Mouse (Mus musculus) myocyte (in vitro differentiated cells): ENCODE results near the gene Uap1l1. TPM values are rescaled to one million over a fixed set of nuclear protein-coding genes. Genes with fewer than 3 reads are reported as not detected.

Experiments
- H3K27me3 ChIP-seq: one replicate; pipeline ENCODE4 v1.6.1; 2011; ENCODE audit not compliant: control insufficient read depth, insufficient read depth, insufficient read length
- H3K36me3 ChIP-seq: one replicate; pipeline ENCODE4 v1.6.1; 2011; ENCODE audit not compliant: control insufficient read depth, insufficient read depth
- H3K4me2 ChIP-seq: one replicate; pipeline ENCODE4 v1.6.1; 2011; ENCODE audit warnings: low read depth, control low read depth
- H3K4me3 ChIP-seq: one replicate; pipeline ENCODE4 v1.5.1; 2011; ENCODE audit warnings: mild to moderate bottlenecking, control low read depth, moderate library complexity
- H3K79me2 ChIP-seq: one replicate; pipeline ENCODE4 v1.6.1; 2011; ENCODE audit not compliant: control insufficient read depth, insufficient read depth
- H3ac ChIP-seq: one replicate; pipeline ENCODE4 v1.6.1; 2011; ENCODE audit not compliant: control insufficient read depth, insufficient read length
- CEBPB ChIP-seq: IDR thresholded peaks from 2 replicates; pipeline ENCODE4 v1.6.1; 2011; ENCODE audit warnings: mild to moderate bottlenecking, moderate library complexity; ENCODE audit not compliant: poor library complexity, insufficient read depth, severe bottlenecking
- E2F4 ChIP-seq: IDR thresholded peaks from one replicate; pipeline ENCODE4 v1.6.1; 2011; ENCODE audit warnings: mild to moderate bottlenecking, control low read depth, moderate library complexity; ENCODE audit not compliant: insufficient read depth
- MAX ChIP-seq: IDR thresholded peaks from one replicate; pipeline ENCODE4 v1.6.1; 2011; ENCODE audit warnings: low read depth, mild to moderate bottlenecking, control low read depth
- MYOD1 ChIP-seq, 3 experiments: IDR thresholded peaks; one replicate each; pipeline ENCODE4 v1.6.1; 2011; ENCODE audit warnings: control low read depth in 2 of 3, low read depth in 2 of 3, mild to moderate bottlenecking in 2 of 3, moderate library complexity in 1 of 3; ENCODE audit not compliant: insufficient read length in 2 of 3, control insufficient read depth in 1 of 3
- MYOG ChIP-seq, 3 experiments: IDR thresholded peaks; one replicate each; pipeline ENCODE4 v1.6.1; 2011; ENCODE audit warnings: control low read depth in 2 of 3, low read depth in 2 of 3, mild to moderate bottlenecking in 2 of 3; ENCODE audit not compliant: insufficient read length in 2 of 3, control insufficient read depth in 1 of 3, insufficient read depth in 1 of 3
- POLR2A ChIP-seq: IDR thresholded peaks from one replicate; pipeline ENCODE4 v1.6.1; 2011; ENCODE audit warnings: low read depth, mild to moderate bottlenecking, control low read depth, moderate library complexity; ENCODE audit not compliant: insufficient read length
- POLR2AphosphoS2 ChIP-seq: IDR thresholded peaks from one replicate; pipeline ENCODE4 v1.6.1; 2011; ENCODE audit warnings: low read depth, control low read depth; ENCODE audit not compliant: insufficient read length
- REST ChIP-seq: IDR thresholded peaks from one replicate; pipeline ENCODE4 v1.6.1; 2011; ENCODE audit warnings: mild to moderate bottlenecking, control low read depth, moderate library complexity; ENCODE audit not compliant: insufficient read depth, insufficient read length
- SRF ChIP-seq: IDR thresholded peaks from one replicate; pipeline ENCODE4 v1.6.1; 2011; ENCODE audit warnings: low read depth; ENCODE audit not compliant: control insufficient read depth, insufficient read length
- TCF12 ChIP-seq: IDR thresholded peaks from one replicate; pipeline ENCODE4 v1.6.1; 2011; ENCODE audit warnings: mild to moderate bottlenecking, control low read depth; ENCODE audit not compliant: poor library complexity, insufficient read depth, severe bottlenecking
- TCF3 ChIP-seq: IDR thresholded peaks from one replicate; pipeline ENCODE4 v1.6.1; 2011; ENCODE audit warnings: low read depth, control low read depth; ENCODE audit not compliant: insufficient read length
- USF1 ChIP-seq: IDR thresholded peaks from one replicate; pipeline ENCODE4 v1.6.1; 2011; ENCODE audit warnings: low read depth, mild to moderate bottlenecking, control low read depth, moderate library complexity
- polyA plus RNA-seq: library from polyadenylated mRNA; unstranded; fragments of >200 nt; fragmentation: generic; extraction: Trizol; gene quantifications from one replicate; pipeline ENCODE4 v1.2.1, GENCODE M21; 2012; ENCODE audit warnings: missing spikeins

Gene Uap1l1
- polyA plus RNA-seq, 1 experiment: 68.3 TPM

DNA sequence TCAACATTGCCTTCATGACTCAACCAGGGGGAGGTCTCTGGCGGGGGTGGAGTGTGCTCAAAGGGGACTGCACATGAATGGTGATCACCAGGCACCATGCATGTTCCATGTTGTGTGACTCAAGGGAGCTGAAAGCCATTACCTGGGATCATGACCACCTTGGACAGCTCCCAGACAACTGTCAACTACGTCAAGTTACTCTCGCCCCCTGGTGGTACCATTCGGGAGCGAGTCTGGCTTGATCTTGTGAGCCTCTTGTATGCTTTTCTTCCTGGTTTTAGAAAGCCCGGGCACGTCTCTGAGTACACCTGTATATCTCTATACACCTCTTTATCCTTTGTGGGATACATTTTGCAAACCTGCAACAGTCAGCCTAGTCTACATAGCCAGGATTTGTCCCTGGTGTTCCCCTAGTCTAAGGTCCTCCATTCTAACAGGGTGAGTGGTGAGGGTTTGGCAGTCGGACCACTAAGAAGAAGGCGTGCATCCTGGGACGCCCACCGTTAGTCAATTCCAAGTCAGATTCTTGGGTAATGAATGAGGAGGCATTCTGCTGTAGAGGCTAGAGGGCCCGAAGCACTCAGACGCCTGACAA, 37.0 kb upstream of the Uap1l1 start:
- Histone ChIP-seq H3K27me3 (peaks cover 18% of the 10 kb centered on the region), H3ac (peak overlapping the region; percentile 14), H3K36me3 (no peaks in the 10 kb centered on the region), H3K4me3 (peak overlapping the region; percentile 31), H3K79me2 (no peaks in the 10 kb centered on the region), H3K4me2 (peak overlapping the region; percentile 89)
- TF ChIP-seq REST (peak; percentile 93), SRF (no peak), POLR2AphosphoS2 (no peak), MAX (peak; percentile 24), E2F4 (no peak), USF1 (no peak), MYOG (IDR thresholded peaks at IDR 0.05; ENCODE audit: control insufficient read depth in 1 of 3, insufficient read depth in 1 of 3, insufficient read length in 2 of 3, low read depth in 2 of 3) (no peak), TCF3 (no peak), POLR2A (no peak), CEBPB (no peak), MYOD1 (IDR thresholded peaks at IDR 0.05; ENCODE audit: control insufficient read depth in 1 of 3, insufficient read length in 2 of 3, low read depth in 2 of 3) (no peak)

DNA sequence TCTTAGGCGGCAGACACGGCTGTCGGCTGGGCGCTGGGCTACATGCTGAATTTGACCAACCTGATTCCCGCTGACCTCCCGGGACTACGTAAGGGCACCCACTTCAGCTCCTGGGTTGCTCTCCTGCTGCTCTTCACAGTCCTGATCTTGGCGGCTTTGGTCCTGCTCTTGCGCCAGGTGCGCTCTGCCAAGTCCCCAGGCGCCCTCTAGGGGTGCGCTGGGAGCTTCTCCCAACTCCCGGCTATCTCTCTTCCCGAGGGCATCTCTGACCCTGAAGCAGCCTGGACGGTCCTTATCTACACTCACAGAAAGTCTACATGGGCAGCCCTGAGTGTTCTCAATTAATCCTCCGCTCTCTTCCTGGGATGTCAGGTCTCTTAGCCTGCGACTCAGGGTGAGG, 35.3 kb upstream of the Uap1l1 start:
- Histone ChIP-seq H3K27me3 (peaks cover 27% of the 10 kb centered on the region), H3K36me3 (no peaks in the 10 kb centered on the region), H3K4me3 (no peak overlapping the region), H3ac (no peak overlapping the region), H3K4me2 (peak overlapping the region; percentile 35), H3K79me2 (no peaks in the 10 kb centered on the region)
- TF ChIP-seq TCF12 (no peak), REST (no peak), MYOD1 (IDR thresholded peaks at IDR 0.05; ENCODE audit: control insufficient read depth in 1 of 3, insufficient read length in 2 of 3, low read depth in 2 of 3) (peak in 1 of 3 experiments; percentile 13), CEBPB (no peak), POLR2A (no peak)

DNA sequence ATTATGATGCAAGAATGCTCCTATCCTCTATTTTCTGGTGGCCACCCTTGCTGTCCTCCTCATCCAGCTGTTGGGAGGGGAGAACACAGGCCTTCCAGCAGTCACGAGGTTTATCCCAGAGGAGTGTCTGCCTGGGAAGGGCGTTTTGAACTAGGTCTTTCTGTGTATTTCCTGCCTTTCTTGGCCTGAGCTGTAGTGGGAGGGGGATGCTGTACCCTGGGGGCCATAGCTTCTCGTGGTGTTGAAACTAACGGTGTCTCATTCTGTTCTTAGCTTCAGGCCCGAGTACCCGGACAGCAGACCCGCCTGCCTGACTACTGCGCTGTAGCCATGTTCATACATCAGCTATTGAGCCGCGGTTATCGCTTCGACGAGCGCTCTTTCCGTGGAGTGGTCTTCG, 34.8 kb upstream of the Uap1l1 start:
- Histone ChIP-seq H3K4me3 (no peak overlapping the region), H3K36me3 (no peaks in the 10 kb centered on the region), H3ac (no peak overlapping the region), H3K27me3 (peaks cover 32% of the 10 kb centered on the region), H3K4me2 (peak overlapping the region; percentile 35), H3K79me2 (no peaks in the 10 kb centered on the region)
- TF ChIP-seq POLR2AphosphoS2 (no peak), USF1 (no peak), E2F4 (no peak), MAX (no peak), MYOD1 (IDR thresholded peaks at IDR 0.05; ENCODE audit: control insufficient read depth in 1 of 3, insufficient read length in 2 of 3, low read depth in 2 of 3) (no peak), MYOG (IDR thresholded peaks at IDR 0.05; ENCODE audit: control insufficient read depth in 1 of 3, insufficient read depth in 1 of 3, insufficient read length in 2 of 3, low read depth in 2 of 3) (no peak)

DNA sequence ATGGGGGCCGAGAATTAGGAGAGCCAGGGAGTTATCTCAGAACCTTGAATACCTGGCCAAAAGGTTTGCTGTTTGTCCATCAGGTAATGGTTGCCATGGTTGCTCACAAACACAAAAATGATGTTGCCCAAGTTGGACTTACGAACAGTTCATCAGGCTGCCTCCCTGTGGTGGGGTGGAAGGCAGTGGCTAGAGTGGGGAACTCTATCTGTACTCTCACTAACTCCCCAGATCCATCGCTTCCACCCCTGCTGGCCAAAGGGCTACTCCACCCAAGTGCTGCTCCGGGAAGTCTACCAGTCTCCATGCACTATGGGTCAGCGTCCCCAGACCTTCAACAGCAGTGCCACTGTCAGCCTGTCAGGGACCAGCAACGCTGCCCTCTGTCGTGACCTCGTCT, 33.6 kb upstream of the Uap1l1 start, which contains the start of gene Npdc1:
Gene Npdc1 (plus strand): TSS at position 301 of the 400 bp plus-strand sequence.
- H3K36me3 ChIP-seq: no peaks in the 10 kb centered on the region
- no peak within 1 kb of the TSS for H3K4me2 ChIP-seq
- peaks cover 34% of the 10 kb centered on the region for H3K27me3 ChIP-seq
- no peak within 1 kb of the TSS for H3K4me3 ChIP-seq
- H3ac ChIP-seq: no peak within 1 kb of the TSS
- TF ChIP-seq REST (no peak), USF1 (no peak), MAX (no peak), TCF12 (no peak), TCF3 (no peak), POLR2A (no peak), MYOD1 (IDR thresholded peaks at IDR 0.05; ENCODE audit: control insufficient read depth in 1 of 3, insufficient read length in 2 of 3, low read depth in 2 of 3) (no peak)
- H3K79me2 ChIP-seq: no peaks in the 10 kb centered on the region

DNA sequence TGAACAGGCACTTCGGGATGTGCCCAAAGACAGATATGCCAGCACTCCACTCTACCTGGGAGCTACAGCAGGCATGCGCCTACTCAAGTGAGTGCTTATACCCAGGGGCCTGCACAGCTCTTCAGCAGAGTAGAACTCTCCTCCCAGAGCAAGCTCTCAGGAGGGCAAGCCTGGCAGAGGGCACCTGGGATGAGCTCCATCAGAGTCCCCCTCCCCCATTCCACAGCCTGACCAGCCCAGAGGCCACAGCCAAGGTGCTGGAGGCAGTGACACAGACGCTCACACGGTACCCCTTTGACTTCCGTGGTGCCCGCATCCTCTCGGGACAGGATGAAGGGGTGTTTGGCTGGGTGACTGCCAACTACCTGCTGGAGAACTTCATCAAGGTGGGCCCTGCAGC, 32.6 kb upstream of the Uap1l1 start:
- no peaks in the 10 kb centered on the region for H3K79me2 ChIP-seq
- no peak overlapping the region for H3ac ChIP-seq
- peaks cover 34% of the 10 kb centered on the region for H3K27me3 ChIP-seq
- H3K36me3 ChIP-seq: no peaks in the 10 kb centered on the region
- H3K4me2 ChIP-seq: no peak overlapping the region
- TF ChIP-seq CEBPB (no peak), USF1 (no peak), REST (no peak), POLR2A (no peak), TCF12 (no peak), MYOD1 (IDR thresholded peaks at IDR 0.05; ENCODE audit: control insufficient read depth in 1 of 3, insufficient read length in 2 of 3, low read depth in 2 of 3) (no peak), E2F4 (no peak), SRF (no peak), POLR2AphosphoS2 (no peak), TCF3 (no peak), MAX (no peak), MYOG (IDR thresholded peaks at IDR 0.05; ENCODE audit: control insufficient read depth in 1 of 3, insufficient read depth in 1 of 3, insufficient read length in 2 of 3, low read depth in 2 of 3) (no peak)
- no peak overlapping the region for H3K4me3 ChIP-seq
